Mouse (Mus musculus) lung, postnatal 0 days (tissue): ENCODE results near the gene Gabarap. TPM values are rescaled to one million over a fixed set of nuclear protein-coding genes. Genes with fewer than 3 reads are reported as not detected.

Experiments used
- ATAC-seq: fragments of 200-750 bp; cut with Nextera tagmentation; 2 replicates; pipeline ENCODE4 v1.8.0; 2017; ENCODE audit warnings: moderate library complexity
- DNase-seq: peaks from one replicate; pipeline ENCODE4 v3.0.0-alpha.2; 2016; ENCODE audit warnings: low spot score
- H3K27ac ChIP-seq: fragments of 300-500 bp; sonication (generic); 2 replicates; pipeline ENCODE4 v1.5.1; 2014; ENCODE audit warnings: antibody characterized with exemption, mild to moderate bottlenecking, low read length, mixed read lengths
- H3K27me3 ChIP-seq: fragments of 300-500 bp; sonication (generic); replicated peaks from 2 replicates; pipeline ENCODE4 v1.6.1; 2014; ENCODE audit warnings: low read length, mixed read lengths; ENCODE audit not compliant: insufficient read depth
- H3K36me3 ChIP-seq: fragments of 300-500 bp; sonication (generic); 2 replicates; pipeline ENCODE4 v1.6.1; 2014; ENCODE audit warnings: low read length, mixed read lengths; ENCODE audit not compliant: insufficient read depth
- H3K4me1 ChIP-seq: fragments of 300-500 bp; sonication (generic); 2 replicates; pipeline ENCODE4 v1.6.1; 2014; ENCODE audit warnings: antibody characterized with exemption, low read depth, low read length, mixed read lengths; ENCODE audit not compliant: insufficient read depth
- H3K4me2 ChIP-seq: fragments of 300-500 bp; sonication (generic); replicated peaks from 2 replicates; pipeline ENCODE4 v1.6.1; 2014; ENCODE audit warnings: low read depth, mild to moderate bottlenecking, low read length, moderate library complexity, mixed read lengths
- H3K4me3 ChIP-seq: fragments of 300-500 bp; sonication (generic); 2 replicates; pipeline ENCODE4 v1.5.1; 2014; ENCODE audit warnings: low read depth, low read length
- H3K9ac ChIP-seq: fragments of 300-500 bp; sonication (generic); replicated peaks from 2 replicates; pipeline ENCODE4 v1.6.1; 2014; ENCODE audit warnings: low read depth, mild to moderate bottlenecking
- H3K9me3 ChIP-seq: fragments of 300-500 bp; sonication (generic); 2 replicates; pipeline ENCODE4 v1.6.1; 2016; ENCODE audit warnings: low read length, mixed read lengths
- CTCF ChIP-seq: IDR thresholded peaks from 2 replicates; pipeline ENCODE4 v1.5.1; 2016; ENCODE audit warnings: antibody characterized with exemption, mild to moderate bottlenecking
- EP300 ChIP-seq: IDR thresholded peaks from 2 replicates; pipeline ENCODE4 v1.6.1; 2016; ENCODE audit warnings: antibody characterized with exemption, mild to moderate bottlenecking, control low read depth
- WGBS: fragments of 180-500 bp; shearing (Covaris S2); extraction: QIAGEN DNeasy Blood & Tissue Kit; methylation state at CpG from one replicate; pipeline ENCODE4 v1.1.7; 2014; 5-methylcytosine and 5-hydroxymethylcytosine counted together
- microRNA counts: library from miRNA; unstranded; fragments of <30 nt; microRNA quantifications from one replicate; lab custom pipeline; 2015
- microRNA-seq: library from miRNA; unstranded; fragments of <30 nt; microRNA quantifications from one replicate; pipeline ENCODE4, GENCODE M21; 2016
- polyA plus RNA-seq: library from polyadenylated mRNA; unstranded; fragments of >200 nt; fragmentation: Nextera tagmentation; extraction: Ambion mirVana; gene quantifications from 2 replicates; pipeline ENCODE4 v1.2.1, GENCODE M21; 2015

The Gabarap gene
- polyA plus RNA-seq, 1 experiment from 2014 or later, result 624 TPM

DNA sequence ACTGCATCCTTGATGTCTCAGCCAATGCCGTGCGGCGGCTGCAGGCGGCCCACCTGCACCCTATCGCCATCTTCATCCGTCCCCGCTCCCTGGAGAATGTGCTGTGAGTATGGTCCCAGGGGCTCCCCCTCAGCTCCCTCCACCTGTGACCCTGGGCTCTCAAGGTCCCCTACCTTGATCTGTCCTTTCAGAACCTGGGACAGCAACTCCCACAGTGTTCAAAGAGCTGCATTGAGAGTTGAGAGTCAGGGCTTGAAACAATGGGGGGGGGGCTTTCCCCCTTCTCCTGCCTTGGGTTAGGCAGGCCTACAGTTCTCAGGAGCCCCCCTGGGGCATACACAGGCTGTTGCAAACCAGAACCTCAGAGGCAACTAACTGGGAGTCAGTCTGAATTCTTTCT, 52.7 kb downstream of the Gabarap start:
- no peak overlapping the region for H3K4me3 ChIP-seq
- TF ChIP-seq CTCF (no peak), EP300 (no peak)
- no peaks in the 10 kb centered on the region for H3K27me3 ChIP-seq
- 82% methylated on average over 7 of the region's 7 CpGs for WGBS
- H3K9ac ChIP-seq, result no peak overlapping the region
- ATAC-seq (no peak), DNase-seq (no peak)
- no peaks in the 10 kb centered on the region for H3K4me1 ChIP-seq
- no peak overlapping the region for H3K4me2 ChIP-seq
- no peaks in the 10 kb centered on the region for H3K36me3 ChIP-seq
- no peaks in the 10 kb centered on the region for H3K9me3 ChIP-seq
- H3K27ac ChIP-seq, result no peak overlapping the region

MicroRNAs encoded within 50 kb of the gene (microRNA counts, 519-probe panel; counts per million panel counts)
- not detected for microRNA mmu-miR-324-3p (lab: Ali Mortazavi, UCI)
- 4,029 counts per million, percentile 36 among the panel's probes with 10 or more counts for microRNA mmu-miR-324-5p (lab: Ali Mortazavi, UCI)

Small RNAs within 50 kb of the gene (microRNA-seq; reads per million reads assigned to microRNA genes)
- not detected for gene Gm44349
- 1,853 reads per million, percentile 81 among the genes with 10 or more reads in this experiment for gene Mir324

Other genes with a start within 250 kb of the Gabarap start
- 14.0 and 15.3 TPM in 2 replicates for gene Polr2a, start 232.5 kb upstream of the Gabarap start, polyA plus RNA-seq
- gene Slc35g3, start 229.2 kb upstream of the Gabarap start, polyA plus RNA-seq, result 1.0 TPM in 2 replicates
- 6.6 and 7.6 TPM in 2 replicates for gene Zbtb4, start 225.2 kb upstream of the Gabarap start, polyA plus RNA-seq
- 15.6 and 16.2 TPM in 2 replicates for gene Chrnb1, start 195.2 kb upstream of the Gabarap start, polyA plus RNA-seq
- gene Fgf11, start 189.3 kb upstream of the Gabarap start, polyA plus RNA-seq, result 0.57 and 0.95 TPM in 2 replicates
- gene Tmem102, start 185.5 kb upstream of the Gabarap start, polyA plus RNA-seq, result 14.3 and 14.9 TPM in 2 replicates
- gene Gm39566, start 175.8 kb upstream of the Gabarap start, polyA plus RNA-seq, result not detected in 2 replicates
- not detected in 2 replicates for gene Spem2, start 172.7 kb upstream of the Gabarap start, polyA plus RNA-seq
- gene Spem1, start 169.0 kb upstream of the Gabarap start, polyA plus RNA-seq, result not detected in 2 replicates
- 2.9 and 3.9 TPM in 2 replicates for gene Nlgn2, start 153.4 kb upstream of the Gabarap start, polyA plus RNA-seq
- gene Tmem256, start 152.6 kb upstream of the Gabarap start, polyA plus RNA-seq, result 365 and 395 TPM in 2 replicates
- 107 and 114 TPM in 2 replicates for gene Plscr3, start 144.8 kb upstream of the Gabarap start, polyA plus RNA-seq
- gene Tnk1, start 132.4 kb upstream of the Gabarap start, polyA plus RNA-seq, result 6.1 and 7.6 TPM in 2 replicates
- not detected in 2 replicates for gene Tmem95, start 113.1 kb upstream of the Gabarap start, polyA plus RNA-seq
- 10.1 and 11.4 TPM in 2 replicates for gene Kctd11, start 109.7 kb upstream of the Gabarap start, polyA plus RNA-seq
- 1.5 and 1.7 TPM in 2 replicates for gene Acap1, start 95.6 kb upstream of the Gabarap start, polyA plus RNA-seq
- gene 2810408A11Rik, start 90.2 kb upstream of the Gabarap start, polyA plus RNA-seq, result 6.4 and 7.0 TPM in 2 replicates
- 3.8 and 3.9 TPM in 2 replicates for gene Neurl4, start 90.1 kb upstream of the Gabarap start, polyA plus RNA-seq
- gene Gps2, start 77.3 kb upstream of the Gabarap start, polyA plus RNA-seq, result 53.0 and 59.1 TPM in 2 replicates
- 758 and 815 TPM in 2 replicates for gene Eif5a, start 69.2 kb upstream of the Gabarap start, polyA plus RNA-seq
- 1.00 and 1.1 TPM in 2 replicates for gene Ybx2, start 55.3 kb upstream of the Gabarap start, polyA plus RNA-seq
- gene Slc2a4, start 43.0 kb upstream of the Gabarap start, polyA plus RNA-seq, result 3.7 and 4.3 TPM in 2 replicates
- 212 and 230 TPM in 2 replicates for gene Cldn7, start 26.4 kb upstream of the Gabarap start, polyA plus RNA-seq
- gene Ctdnep1, start 10.0 kb upstream of the Gabarap start, polyA plus RNA-seq, result 23.7 and 24.7 TPM in 2 replicates
- 65.9 and 72.1 TPM in 2 replicates for gene Elp5, start 8.6 kb upstream of the Gabarap start, polyA plus RNA-seq
- gene Phf23, start 4.6 kb downstream of the Gabarap start, polyA plus RNA-seq, result 57.5 and 61.3 TPM in 2 replicates
- 14.6 and 15.1 TPM in 2 replicates for gene Dvl2, start 9.5 kb downstream of the Gabarap start, polyA plus RNA-seq
- 92.0 and 95.2 TPM in 2 replicates for gene Acadvl, start 24.3 kb downstream of the Gabarap start, polyA plus RNA-seq
- 2.0 and 2.1 TPM in 2 replicates for gene Dlg4, start 25.8 kb downstream of the Gabarap start, polyA plus RNA-seq
- 0.81 TPM in 2 replicates for gene Asgr1, start 62.9 kb downstream of the Gabarap start, polyA plus RNA-seq
- not detected in 2 replicates for gene Asgr2, start 101.5 kb downstream of the Gabarap start, polyA plus RNA-seq
- 0.90 and 1.2 TPM in 2 replicates for gene Mgl2, start 139.2 kb downstream of the Gabarap start, polyA plus RNA-seq
- 0.54 and 0.70 TPM in 2 replicates for gene Clec10a, start 165.1 kb downstream of the Gabarap start, polyA plus RNA-seq
- 7.9 TPM in 2 replicates for gene Slc16a11, start 221.6 kb downstream of the Gabarap start, polyA plus RNA-seq
- gene Slc16a13, start 229.9 kb downstream of the Gabarap start, polyA plus RNA-seq, result 4.5 and 6.0 TPM in 2 replicates
- gene Bcl6b, start 238.7 kb downstream of the Gabarap start, polyA plus RNA-seq, result 19.2 and 31.6 TPM in 2 replicates
- 115 and 118 TPM in 2 replicates for gene 0610010K14Rik, start 246.8 kb downstream of the Gabarap start, polyA plus RNA-seq
- 11.0 and 15.3 TPM in 2 replicates for gene Gm21988, start 248.7 kb downstream of the Gabarap start, polyA plus RNA-seq
- 462 and 484 TPM in 2 replicates for gene Rnasek, start 248.7 kb downstream of the Gabarap start, polyA plus RNA-seq